Mouse (Mus musculus) kidney, postnatal 14 days (tissue): ENCODE results near the gene 2210016F16Rik.
A peak's percentile ranks its signal among the peaks of the same experiment; 100 is the strongest.
"Not testable (repeated sequence)": the region's sequence is repeated elsewhere in the genome, so short reads cannot be mapped to it uniquely, and the experiment has no call there.

Source experiments
- DNase-seq: peaks from one replicate; pipeline ENCODE4 v3.0.0; 2022; ENCODE audit warnings: mixed read lengths

The 2210016F16Rik gene

DNA sequence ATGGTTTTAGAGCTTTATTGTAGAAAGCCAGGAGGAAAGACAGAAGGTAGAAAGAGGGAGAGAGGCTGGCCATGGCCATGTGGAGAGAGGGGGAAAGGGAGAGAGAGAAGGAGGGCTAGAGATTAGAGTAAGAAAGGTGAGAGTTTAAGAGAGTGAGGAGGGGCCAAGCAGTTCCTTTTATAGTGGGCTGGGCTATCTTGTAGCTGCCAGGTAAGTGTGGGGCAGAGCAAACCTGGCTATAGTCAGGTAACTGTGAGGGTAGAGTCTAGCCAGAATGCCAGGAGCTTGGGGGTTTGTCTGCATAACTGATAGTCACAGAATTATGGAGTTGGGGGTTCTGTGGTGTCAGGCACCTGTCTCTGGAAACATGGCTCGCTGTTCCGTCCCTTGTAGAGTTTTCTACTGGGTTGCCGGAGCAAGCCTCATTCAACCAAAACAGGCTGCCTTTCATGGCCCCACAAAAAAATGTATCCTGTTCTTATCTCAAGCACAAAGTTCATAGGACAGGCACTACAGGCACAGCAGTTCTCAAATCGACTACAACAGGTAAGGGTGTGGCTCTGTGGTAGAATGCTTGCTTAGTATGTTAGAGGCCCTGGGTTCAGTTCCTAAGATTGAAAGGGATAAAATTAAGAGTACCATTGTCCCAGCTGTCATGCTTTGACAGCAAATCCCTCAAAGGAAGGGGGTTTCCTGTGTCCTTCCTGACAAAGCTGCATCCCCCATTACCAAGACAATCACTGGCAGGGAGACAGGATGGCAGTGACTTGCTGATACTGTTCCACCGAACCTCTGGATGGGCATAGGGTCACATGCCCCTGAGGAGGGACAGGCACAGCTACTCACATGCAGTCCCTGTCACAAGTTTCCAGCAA, 12.5 kb downstream of the 2210016F16Rik start:
- no peak for DNase-seq

DNA sequence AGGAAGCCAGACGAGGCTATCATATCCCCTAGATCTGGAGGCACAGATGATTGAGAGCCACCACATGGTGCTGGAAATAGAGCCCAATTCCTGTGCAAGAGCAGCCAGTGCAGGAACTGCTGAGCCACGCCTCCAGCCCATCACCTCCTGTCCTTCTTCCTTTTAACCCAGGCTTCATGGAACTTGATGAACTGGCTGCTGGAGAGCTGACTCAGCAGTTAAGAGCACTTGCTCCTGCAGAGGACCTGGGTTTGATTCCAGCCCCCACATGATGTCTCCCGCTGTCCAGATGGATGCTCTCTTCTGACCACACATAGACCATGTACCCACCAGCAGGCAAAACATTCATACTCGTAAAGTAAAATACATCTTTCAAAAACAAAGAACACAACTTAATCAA, 16.2 kb downstream of the 2210016F16Rik start:
- DNase-seq: no peak

DNA sequence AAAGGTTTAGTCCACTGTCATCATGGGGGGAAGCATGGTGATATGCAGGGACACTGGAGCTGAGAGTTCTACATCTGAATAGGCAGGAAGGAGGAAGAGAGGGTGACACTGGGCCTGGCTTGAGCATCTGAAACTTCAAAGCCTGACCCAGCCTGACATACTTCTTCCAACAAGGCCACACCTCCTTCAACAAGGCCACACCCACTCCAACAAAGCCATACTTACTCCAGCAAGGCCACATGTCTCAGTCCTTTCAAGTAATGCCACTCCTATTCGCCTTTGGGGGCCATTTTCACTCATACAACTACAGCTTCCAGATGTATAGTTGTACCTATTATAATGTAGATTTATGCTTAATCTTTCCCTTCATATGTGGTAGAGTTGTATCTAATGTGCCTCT, 17.4 kb downstream of the 2210016F16Rik start:
- DNase-seq: no peak

DNA sequence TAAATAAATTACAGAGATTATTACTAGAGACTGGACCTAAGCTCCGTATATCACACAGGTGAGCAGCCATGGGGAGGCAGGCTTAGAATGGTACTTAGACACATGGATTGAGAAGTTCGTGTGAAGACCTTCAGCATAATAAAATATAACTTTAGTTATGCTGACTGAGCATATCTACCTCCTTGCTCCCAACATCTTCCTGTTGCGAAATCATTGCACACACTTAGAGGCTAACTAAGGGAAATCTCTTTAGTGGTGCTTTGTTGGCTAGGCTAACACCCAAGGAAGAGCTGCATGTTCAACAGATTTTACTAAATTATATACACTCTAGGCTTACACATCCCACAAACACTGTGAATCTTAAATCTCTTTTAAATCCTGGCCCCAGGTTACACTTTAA, 18.7 kb downstream of the 2210016F16Rik start:
- no peak for DNase-seq

DNA sequence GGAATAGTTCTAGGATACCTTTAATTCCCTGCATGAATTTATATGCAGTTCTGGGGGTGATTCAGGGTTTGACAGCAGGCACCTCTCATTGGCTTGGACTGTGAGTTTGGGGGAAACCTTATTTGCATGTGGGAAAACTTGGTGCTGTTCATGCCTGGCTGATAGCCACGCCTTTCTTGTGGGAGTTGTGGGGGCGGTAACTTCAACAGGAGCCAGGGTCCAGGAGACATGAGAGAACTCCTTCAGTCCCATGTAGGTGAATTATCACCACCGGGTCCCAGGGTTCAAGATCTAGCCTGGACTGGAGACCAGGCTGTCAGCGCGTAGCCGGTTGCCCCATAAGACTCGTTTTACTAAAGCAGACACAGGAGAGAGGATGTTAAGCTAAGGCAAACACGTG, 19.8 kb downstream of the 2210016F16Rik start:
- DNase-seq: not testable (repeated sequence)

GRCm38 (mm10) chr13:58364353-58365175, 20.5 kb downstream of the 2210016F16Rik start:
- peak; percentile 25 for DNase-seq

DNA sequence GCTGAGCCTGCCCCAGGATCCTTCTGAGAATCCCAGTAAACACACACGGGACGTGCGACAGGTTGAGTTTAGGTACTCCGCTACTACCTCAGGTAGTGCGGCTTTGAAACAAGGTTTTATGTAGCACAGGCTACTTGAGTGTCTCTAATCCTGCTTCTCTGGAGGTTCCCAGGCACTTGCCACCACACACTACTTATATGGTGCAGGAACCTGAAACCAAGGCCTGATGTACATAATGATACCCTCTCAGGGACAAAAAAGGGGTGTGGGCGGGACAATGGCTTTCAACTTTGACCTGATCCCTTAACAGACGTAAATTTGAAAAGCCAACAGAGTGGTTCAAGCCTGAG, 25.7 kb downstream of the 2210016F16Rik start:
- no peak for DNase-seq

GRCm38 (mm10) chr13:58358629-58359303, 26.3 kb downstream of the 2210016F16Rik start, which contains the start of gene Kif27:
Gene Kif27 (minus strand): TSS chr13:58359122.
- peak; percentile 92 for DNase-seq

DNA sequence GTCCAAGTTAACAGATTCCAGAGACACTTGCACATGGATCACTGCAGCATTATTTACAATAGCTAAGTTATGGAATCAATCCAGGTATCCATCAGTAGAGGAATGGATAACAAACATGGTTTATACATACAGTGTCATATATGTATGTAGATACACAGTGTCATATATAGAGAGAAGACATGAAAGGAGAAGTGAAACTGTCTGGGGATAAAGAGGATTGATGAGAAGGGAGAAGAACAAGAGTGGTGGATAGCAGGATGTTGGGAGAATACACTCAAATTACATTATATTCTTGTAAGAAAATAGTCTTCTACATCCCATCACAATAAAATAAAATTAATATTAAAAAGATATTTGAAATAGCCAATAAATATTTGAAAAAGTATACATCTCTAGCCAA, 32.0 kb downstream of the 2210016F16Rik start:
- DNase-seq: no peak

DNA sequence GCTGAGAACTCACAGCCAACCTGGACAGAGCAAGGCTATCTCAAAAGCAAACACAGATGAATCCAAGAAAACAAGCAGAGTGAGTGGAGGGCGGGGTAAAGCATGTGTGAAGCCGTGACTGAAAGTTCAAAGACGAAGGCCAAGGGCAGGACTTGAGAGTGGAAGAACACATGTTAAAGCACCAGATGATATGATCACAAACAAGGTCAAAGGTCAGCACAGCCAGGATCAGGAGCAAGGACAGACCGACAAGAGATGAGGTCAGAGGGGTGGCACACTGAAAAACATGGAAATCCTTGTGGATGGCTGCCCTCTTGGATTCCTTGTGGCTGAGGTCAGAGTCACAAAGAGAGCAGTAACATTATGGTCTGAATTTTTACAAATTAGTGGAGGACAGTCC, 34.4 kb downstream of the 2210016F16Rik start:
- DNase-seq: no peak

DNA sequence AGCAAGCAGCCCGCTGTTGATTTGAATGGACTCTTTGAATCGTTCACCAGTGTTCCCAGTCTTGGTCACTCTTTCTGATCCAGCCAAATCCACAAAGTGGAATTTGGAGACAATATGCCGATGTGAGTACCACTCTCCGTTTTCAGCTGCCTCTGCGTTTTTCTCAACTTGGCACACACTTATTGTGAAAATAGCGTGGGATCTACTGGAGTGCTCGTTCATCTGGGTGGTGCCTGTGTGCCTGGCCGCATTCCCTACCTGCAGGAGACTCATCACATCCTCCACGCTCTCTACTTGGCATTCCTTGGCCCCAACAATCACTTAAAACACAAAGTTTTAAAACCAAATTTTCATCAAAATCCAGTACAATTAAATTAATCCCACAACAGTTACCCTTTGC, 40.5 kb downstream of the 2210016F16Rik start:
- no peak for DNase-seq

DNA sequence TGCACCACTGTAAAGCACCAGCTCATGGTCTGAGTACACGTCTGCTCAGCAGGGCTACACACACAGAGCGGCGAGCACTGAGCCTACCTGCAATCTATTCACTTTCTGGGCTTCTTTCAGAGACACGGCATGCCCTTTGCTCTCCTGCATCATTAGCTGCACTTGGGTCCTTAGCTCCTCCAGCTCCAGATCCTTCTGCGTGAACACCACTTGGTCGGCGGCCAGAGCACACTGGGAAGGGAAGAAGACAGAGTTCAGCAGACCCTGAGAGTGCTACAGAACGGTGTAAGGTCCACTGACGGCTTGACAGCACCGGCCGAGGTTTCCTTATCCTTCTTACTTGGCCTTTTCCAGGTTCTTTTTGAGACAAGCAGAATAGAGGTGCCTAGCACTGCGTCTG, 47.6 kb downstream of the 2210016F16Rik start:
- DNase-seq: peak; percentile 67

DNA sequence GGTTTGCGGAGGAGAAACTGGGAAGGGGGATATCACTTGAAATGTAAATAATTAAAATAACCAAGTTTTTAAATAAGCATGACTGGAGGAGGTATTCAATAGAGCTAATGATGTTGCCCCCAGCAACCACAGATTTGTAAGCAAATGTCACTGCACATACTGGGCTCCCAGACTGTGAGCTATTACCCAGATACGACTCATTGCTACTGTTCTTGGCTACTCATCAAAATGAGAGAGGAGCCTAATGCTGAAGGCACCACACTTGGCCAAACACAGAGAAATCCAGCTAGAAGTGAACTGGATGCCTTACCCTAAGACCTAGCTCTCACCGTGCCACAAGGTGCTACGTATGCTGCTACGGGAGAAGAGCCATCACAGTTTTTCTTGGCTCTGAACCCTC, 50.9 kb downstream of the 2210016F16Rik start:
- DNase-seq: no peak
